Mouse (Mus musculus) liver, embryonic 14.5 days (tissue): ENCODE results near the gene Tmem184b.

Experiments used
- CTCF ChIP-seq: IDR thresholded peaks from 2 replicates; pipeline ENCODE4 v1.5.1; 2016; ENCODE audit warnings: antibody characterized with exemption, low read depth, control low read depth
- EP300 ChIP-seq: IDR thresholded peaks from 2 replicates; pipeline ENCODE4 v1.6.1; 2016; ENCODE audit warnings: antibody characterized with exemption, low read depth

DNA sequence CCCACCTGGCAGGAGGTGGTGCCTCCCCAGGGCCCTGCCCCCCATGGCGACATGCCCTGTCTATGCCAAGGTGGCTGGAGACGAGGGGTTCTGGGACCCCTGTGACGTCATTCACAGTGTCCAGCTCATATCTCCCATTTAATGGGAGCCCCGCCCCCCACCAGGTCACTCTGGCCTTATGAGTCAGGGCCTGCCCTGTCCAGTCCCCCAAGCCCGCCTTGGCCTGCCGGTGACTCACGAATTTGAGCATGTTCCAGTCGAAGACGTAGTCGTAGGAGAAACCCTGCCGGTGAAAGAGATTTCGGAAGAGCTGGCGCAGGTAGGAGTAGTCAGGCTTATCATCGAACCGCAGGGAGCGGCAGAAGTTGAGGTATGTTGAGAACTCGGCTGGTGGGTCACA lies 21.2 kb upstream of the Tmem184b start:
- TF ChIP-seq CTCF (no peak), EP300 (no peak)
